Mouse (Mus musculus) forebrain, embryonic 11.5 days (tissue): Measurements from ENCODE around the gene Gramd1c. TPM values are rescaled to one million over a fixed set of nuclear protein-coding genes. Genes with fewer than 3 reads are reported as not detected.

Experiments used
- ATAC-seq: fragments of 200-750 bp; cut with Nextera tagmentation; replicated peaks from 2 replicates; pipeline ENCODE4 v1.8.0; 2017; ENCODE audit warnings: moderate TSS enrichment; ENCODE audit not compliant: low FRiP score
- DNase-seq: peaks from one replicate; pipeline ENCODE4 v3.0.0-alpha.2; 2017; ENCODE audit warnings: low spot score
- H3K27ac ChIP-seq: fragments of 300-500 bp; sonication (generic); 2 replicates; pipeline ENCODE4 v1.5.1; 2014; ENCODE audit warnings: low read depth, low read length
- H3K27me3 ChIP-seq: fragments of 300-500 bp; sonication (generic); 2 replicates; pipeline ENCODE4 v1.6.1; 2014; ENCODE audit warnings: mild to moderate bottlenecking, low read length, mixed read lengths; ENCODE audit not compliant: control insufficient read depth, insufficient read depth
- H3K36me3 ChIP-seq: fragments of 300-500 bp; sonication (generic); 2 replicates; pipeline ENCODE4 v1.6.1; 2014; ENCODE audit warnings: mild to moderate bottlenecking, low read length, moderate library complexity, mixed read lengths; ENCODE audit not compliant: control insufficient read depth, insufficient read depth
- H3K4me1 ChIP-seq: fragments of 300-500 bp; sonication (generic); replicated peaks from 2 replicates; pipeline ENCODE4 v1.6.1; 2014; ENCODE audit warnings: low read length, mixed read lengths; ENCODE audit not compliant: control insufficient read depth, insufficient read depth
- H3K4me2 ChIP-seq: fragments of 300-500 bp; sonication (generic); 2 replicates; pipeline ENCODE4 v1.6.1; 2014; ENCODE audit warnings: low read depth, mild to moderate bottlenecking, low read length, moderate library complexity, mixed read lengths; ENCODE audit not compliant: severe bottlenecking
- H3K4me3 ChIP-seq: fragments of 300-500 bp; sonication (generic); 2 replicates; pipeline ENCODE4 v1.5.1; 2014; ENCODE audit warnings: low read depth, low read length
- H3K9ac ChIP-seq: fragments of 300-500 bp; sonication (generic); 2 replicates; pipeline ENCODE4 v1.6.1; 2014; ENCODE audit warnings: low read length
- H3K9me3 ChIP-seq: fragments of 300-500 bp; sonication (generic); 2 replicates; pipeline ENCODE4 v1.6.1; 2016; ENCODE audit warnings: low read length, mixed read lengths; ENCODE audit not compliant: control insufficient read depth
- WGBS: fragments of 180-500 bp; shearing (Covaris S2); extraction: QIAGEN DNeasy Blood & Tissue Kit; methylation state at CpG from one replicate; pipeline ENCODE4 v1.1.7; 2014; 5-methylcytosine and 5-hydroxymethylcytosine counted together
- polyA plus RNA-seq: library from polyadenylated mRNA; unstranded; fragments of >200 nt; fragmentation: Nextera tagmentation; extraction: Ambion mirVana; gene quantifications from 2 replicates; pipeline ENCODE4 v1.2.1, GENCODE M21; 2014

Gene Gramd1c
- polyA plus RNA-seq, 1 experiment from 2014 or later = 3.1 TPM

GRCm38 (mm10) chr16:43973606-43974220 is 89.4 kb downstream of the Gramd1c start:
- WGBS = 84% methylated on average over 22 of the region's 22 CpGs
- no peak for DNase-seq
- Histone ChIP-seq H3K4me3 (no peak overlapping the region), H3K27ac (no peak overlapping the region), H3K9ac (no peak overlapping the region), H3K4me1 (no peaks in the 10 kb centered on the region), H3K27me3 (peaks cover 3% of the 10 kb centered on the region; the same call in 1 of the 2 replicates), H3K9me3 (no peaks in the 10 kb centered on the region), H3K36me3 (no peaks in the 10 kb centered on the region), H3K4me2 (no peak overlapping the region)
- ATAC-seq = no peak

GRCm38 (mm10) chr16:43973147-43973546 is 90.0 kb downstream of the Gramd1c start:
- Histone ChIP-seq H3K9me3 (no peaks in the 10 kb centered on the region), H3K27ac (no peak overlapping the region), H3K4me1 (no peaks in the 10 kb centered on the region), H3K9ac (no peak overlapping the region), H3K36me3 (no peaks in the 10 kb centered on the region), H3K4me3 (no peak overlapping the region), H3K4me2 (no peak overlapping the region), H3K27me3 (no peaks in the 10 kb centered on the region)
- no peak for DNase-seq
- 94% methylated on average over 11 of the region's 11 CpGs for WGBS
- no peak for ATAC-seq

- Histone ChIP-seq H3K9me3 (no peaks in the 10 kb centered on the region), H3K27ac (no peak overlapping the region), H3K9ac (no peak overlapping the region), H3K36me3 (no peaks in the 10 kb centered on the region), H3K4me1 (no peaks in the 10 kb centered on the region), H3K4me2 (no peak overlapping the region), H3K27me3 (no peaks in the 10 kb centered on the region), H3K4me3 (no peak overlapping the region)
- 91% methylated on average over 2 of the region's 2 CpGs for WGBS
- ATAC-seq (no peak), DNase-seq (no peak)
Observed at GRCm38 (mm10) chr16:43972391-43972790, 90.8 kb downstream of the Gramd1c start.

- no peak for ATAC-seq
- WGBS = 94% methylated on average over 9 of the region's 9 CpGs
- Histone ChIP-seq H3K9ac (no peak overlapping the region), H3K9me3 (no peaks in the 10 kb centered on the region), H3K27me3 (no peaks in the 10 kb centered on the region), H3K4me3 (no peak overlapping the region), H3K4me2 (no peak overlapping the region), H3K4me1 (no peaks in the 10 kb centered on the region), H3K27ac (no peak overlapping the region), H3K36me3 (no peaks in the 10 kb centered on the region)
- DNase-seq = no peak
Observed at GRCm38 (mm10) chr16:43971741-43972140, 91.4 kb downstream of the Gramd1c start.

GRCm38 (mm10) chr16:43971189-43971588 is 92.0 kb downstream of the Gramd1c start:
- H3K27me3 ChIP-seq = no peaks in the 10 kb centered on the region
- H3K4me1 ChIP-seq = no peaks in the 10 kb centered on the region
- H3K36me3 ChIP-seq = no peaks in the 10 kb centered on the region
- 92% methylated on average over 11 of the region's 11 CpGs for WGBS
- DNase-seq (no peak), ATAC-seq (no peak)
- H3K9ac ChIP-seq = no peak overlapping the region
- no peak overlapping the region for H3K27ac ChIP-seq
- no peak overlapping the region for H3K4me3 ChIP-seq
- H3K9me3 ChIP-seq = no peaks in the 10 kb centered on the region
- no peak overlapping the region for H3K4me2 ChIP-seq

GRCm38 (mm10) chr16:43970426-43970825 is 92.7 kb downstream of the Gramd1c start:
- Histone ChIP-seq H3K27me3 (no peaks in the 10 kb centered on the region), H3K36me3 (no peaks in the 10 kb centered on the region)
- DNase-seq = no peak

GRCm38 (mm10) chr16:43965781-43966389 is 97.3 kb downstream of the Gramd1c start:
- DNase-seq (no peak), ATAC-seq (no peak)

More at GRCm38 (mm10) chr16:43970426-43970825, 92.7 kb downstream of the Gramd1c start:
- Histone ChIP-seq H3K4me1 (no peaks in the 10 kb centered on the region), H3K27ac (no peak overlapping the region), H3K4me3 (no peak overlapping the region), H3K9ac (no peak overlapping the region), H3K9me3 (no peaks in the 10 kb centered on the region), H3K4me2 (no peak overlapping the region)
- no peak for ATAC-seq
- 89% methylated on average over 3 of the region's 3 CpGs for WGBS

GRCm38 (mm10) chr16:43963780-43964179 is 99.4 kb downstream of the Gramd1c start:
- no peaks in the 10 kb centered on the region for H3K27me3 ChIP-seq
- ATAC-seq (no peak), DNase-seq (no peak)
- H3K4me3 ChIP-seq = no peak overlapping the region
- no peak overlapping the region for H3K9ac ChIP-seq
- H3K36me3 ChIP-seq = no peaks in the 10 kb centered on the region
- H3K4me2 ChIP-seq = no peak overlapping the region
- H3K9me3 ChIP-seq = no peaks in the 10 kb centered on the region
- no peak overlapping the region for H3K27ac ChIP-seq
- H3K4me1 ChIP-seq = no peaks in the 10 kb centered on the region
- 75% methylated on average over 3 of the region's 3 CpGs for WGBS

More at GRCm38 (mm10) chr16:43965781-43966389, 97.3 kb downstream of the Gramd1c start:
- Histone ChIP-seq H3K4me1 (no peaks in the 10 kb centered on the region), H3K4me2 (no peak overlapping the region), H3K9me3 (no peaks in the 10 kb centered on the region), H3K9ac (no peak overlapping the region), H3K36me3 (no peaks in the 10 kb centered on the region), H3K27ac (no peak overlapping the region), H3K27me3 (no peaks in the 10 kb centered on the region), H3K4me3 (no peak overlapping the region)
- WGBS = 77% methylated on average over 13 of the region's 13 CpGs

- Histone ChIP-seq H3K9ac (no peak overlapping the region), H3K27me3 (no peaks in the 10 kb centered on the region), H3K27ac (no peak overlapping the region), H3K9me3 (no peaks in the 10 kb centered on the region), H3K4me1 (no peaks in the 10 kb centered on the region), H3K4me3 (no peak overlapping the region), H3K4me2 (no peak overlapping the region), H3K36me3 (no peaks in the 10 kb centered on the region)
- DNase-seq = no peak
- no peak for ATAC-seq
- WGBS = 91% methylated on average over 9 of the region's 9 CpGs
Observed at GRCm38 (mm10) chr16:43963291-43963690, 99.9 kb downstream of the Gramd1c start.
